Mouse (Mus musculus) testis, adult 2 months (tissue): Measurements from ENCODE around the gene Lta.

Source experiments
- CTCF ChIP-seq: fragments of 200-500 bp; IDR thresholded peaks from 2 replicates; pipeline ENCODE4 v1.5.1; 2012; ENCODE audit warnings: low read depth, mild to moderate bottlenecking, inconsistent platforms, low read length, moderate library complexity; ENCODE audit not compliant: control insufficient read depth, insufficient read depth, insufficient replicate concordance
- POLR2A ChIP-seq: fragments of 200-500 bp; IDR thresholded peaks from 2 replicates; pipeline ENCODE4 v1.6.1; 2012; ENCODE audit warnings: low read depth, mild to moderate bottlenecking, inconsistent platforms, low read length, moderate library complexity; ENCODE audit not compliant: control insufficient read depth

GRCm38 (mm10) chr17:35219601-35220041, 14.5 kb upstream of the Lta start:
- TF ChIP-seq CTCF (no peak), POLR2A (no peak)
